Mouse (Mus musculus) liver, embryonic 14.5 days (tissue): ENCODE results near the gene Fam13a. TPM values are rescaled to one million over a fixed set of nuclear protein-coding genes. Genes with fewer than 3 reads are reported as not detected.

Experiments
- ATAC-seq: fragments of 200-750 bp; cut with Nextera tagmentation; 2 replicates; pipeline ENCODE4 v1.8.0; 2017; ENCODE audit warnings: moderate number of reproducible peaks, mild to moderate bottlenecking, moderate library complexity; ENCODE audit not compliant: insufficient read depth
- DNase-seq, 3 experiments: peaks; one replicate each; pipeline ENCODE4 v3.0.0-alpha.2; 2012 to 2013; ENCODE audit warnings: low read depth in 3 of 3, low spot score in 3 of 3
- H3K27ac ChIP-seq: fragments of 300-500 bp; sonication (generic); 2 replicates; pipeline ENCODE4 v1.5.1; 2014; ENCODE audit warnings: moderate library complexity, mild to moderate bottlenecking, control low read depth, inconsistent platforms
- H3K27me3 ChIP-seq: fragments of 300-500 bp; sonication (generic); 2 replicates; pipeline ENCODE4 v1.6.1; 2014; ENCODE audit warnings: mild to moderate bottlenecking, low read length, moderate library complexity; ENCODE audit not compliant: control insufficient read depth, insufficient read depth
- H3K36me3 ChIP-seq: fragments of 300-500 bp; sonication (generic); replicated peaks from 2 replicates; pipeline ENCODE4 v1.6.1; 2014; ENCODE audit warnings: low read depth; ENCODE audit not compliant: control insufficient read depth, insufficient read depth
- H3K4me1 ChIP-seq, 2 experiments: fragments of 200-500 bp in 1 of 2; fragments of 300-500 bp in 1 of 2; sonication (generic) in 1 of 2; replicated peaks; 2 replicates each; pipeline ENCODE4 v1.6.1; 2012 to 2014; ENCODE audit warnings: antibody characterized with exemption in 1 of 2, inconsistent platforms in 1 of 2, low read length in 1 of 2; ENCODE audit not compliant: control insufficient read depth in 2 of 2, insufficient read depth in 2 of 2
- H3K4me2 ChIP-seq: fragments of 300-500 bp; sonication (generic); 2 replicates; pipeline ENCODE4 v1.6.1; 2014; ENCODE audit warnings: low read depth, mild to moderate bottlenecking, control low read depth, moderate library complexity
- H3K4me3 ChIP-seq, 2 experiments: fragments of 200-500 bp in 1 of 2; fragments of 300-500 bp in 1 of 2; sonication (generic) in 1 of 2; 2 replicates each; pipeline ENCODE4 v1.5.1; 2012 to 2014; ENCODE audit warnings: low read depth in 2 of 2, low read length in 2 of 2, mild to moderate bottlenecking in 2 of 2, control low read depth in 1 of 2, inconsistent platforms in 1 of 2, moderate library complexity in 1 of 2; ENCODE audit not compliant: insufficient read depth in 1 of 2
- H3K9ac ChIP-seq: fragments of 300-500 bp; sonication (generic); replicated peaks from 2 replicates; pipeline ENCODE4 v1.6.1; 2014; ENCODE audit warnings: mild to moderate bottlenecking, control low read depth, moderate library complexity
- H3K9me3 ChIP-seq: fragments of 300-500 bp; sonication (generic); 2 replicates; pipeline ENCODE4 v1.6.1; 2016; ENCODE audit warnings: low read length, mixed read lengths; ENCODE audit not compliant: control insufficient read depth
- CTCF ChIP-seq: IDR thresholded peaks from 2 replicates; pipeline ENCODE4 v1.5.1; 2016; ENCODE audit warnings: antibody characterized with exemption, low read depth, control low read depth
- EP300 ChIP-seq: IDR thresholded peaks from 2 replicates; pipeline ENCODE4 v1.6.1; 2016; ENCODE audit warnings: antibody characterized with exemption, low read depth
- WGBS: fragments of 180-500 bp; shearing (Covaris S2); extraction: QIAGEN DNeasy Blood & Tissue Kit; methylation state at CpG from one replicate; pipeline ENCODE4 v1.1.7; 2014; ENCODE audit not compliant: insufficient replicate concordance; 5-methylcytosine and 5-hydroxymethylcytosine counted together
- polyA plus RNA-seq, 2 experiments: library from polyadenylated mRNA; depleted of rRNA in 1 of 2; stranded (reverse) in 1 of 2; unstranded in 1 of 2; fragments of >200 nt; fragmentation: Nextera tagmentation in 1 of 2; extraction: Ambion mirVana in 1 of 2; gene quantifications; 2 replicates each; pipeline versions ENCODE4 v1.2.1 to v1.2.3; 2012 to 2014

Gene Fam13a
- polyA plus RNA-seq, 2 experiments: 0.32 to 0.77 TPM

- 52% methylated on average over 3 of the region's 3 CpGs for WGBS
- Histone ChIP-seq H3K36me3 (no peaks in the 10 kb centered on the region), H3K27ac (no peak overlapping the region), H3K4me1 (0 out of 4 replicates have a peak, but pooled peaks cover 0 to 3% of the 10 kb centered on the region in 2 experiments), H3K9me3 (no peaks in the 10 kb centered on the region), H3K4me2 (no peak overlapping the region), H3K4me3 (no peak overlapping the region), H3K9ac (no peak overlapping the region), H3K27me3 (no peaks in the 10 kb centered on the region)
- TF ChIP-seq EP300 (no peak), CTCF (no peak)
- ATAC-seq (no peak), DNase-seq (no peak)
These were observed 56.1 kb downstream of the Fam13a start for GRCm38 (mm10) chr6:58968272-58968671.

GRCm38 (mm10) chr6:58965071-58965831 is 59.1 kb downstream of the Fam13a start:
- no peak overlapping the region for H3K4me3 ChIP-seq
- H3K27ac ChIP-seq: no peak overlapping the region
- DNase-seq (no peak), ATAC-seq (no peak)
- no peak overlapping the region for H3K4me2 ChIP-seq
- WGBS: 30% methylated on average over 12 of the region's 12 CpGs
- H3K36me3 ChIP-seq: no peaks in the 10 kb centered on the region
- H3K9ac ChIP-seq: no peak overlapping the region
- 0 out of 4 replicates have a peak, but pooled peaks cover 0 to 3% of the 10 kb centered on the region in 2 experiments for H3K4me1 ChIP-seq
- no peak for TF ChIP-seq EP300
- no peak for TF ChIP-seq CTCF
- H3K9me3 ChIP-seq: no peaks in the 10 kb centered on the region
- H3K27me3 ChIP-seq: no peaks in the 10 kb centered on the region

GRCm38 (mm10) chr6:58964565-58964964 is 59.8 kb downstream of the Fam13a start:
- no peaks in the 10 kb centered on the region for H3K36me3 ChIP-seq
- H3K27ac ChIP-seq: no peak overlapping the region
- DNase-seq (no peak), ATAC-seq (no peak)
- H3K9ac ChIP-seq: no peak overlapping the region
- no peak overlapping the region for H3K4me3 ChIP-seq
- no peaks in the 10 kb centered on the region for H3K9me3 ChIP-seq
- no peaks in the 10 kb centered on the region for H3K27me3 ChIP-seq
- H3K4me2 ChIP-seq: no peak overlapping the region
- TF ChIP-seq EP300 (no peak), CTCF (no peak)
- 0 out of 4 replicates have a peak, but pooled peaks cover 0 to 3% of the 10 kb centered on the region in 2 experiments for H3K4me1 ChIP-seq

- Histone ChIP-seq H3K36me3 (no peaks in the 10 kb centered on the region), H3K27me3 (no peaks in the 10 kb centered on the region), H3K9me3 (no peaks in the 10 kb centered on the region), H3K9ac (no peak overlapping the region), H3K27ac (no peak overlapping the region), H3K4me2 (no peak overlapping the region), H3K4me1 (0 out of 4 replicates have a peak, but pooled peaks cover 0 to 3% of the 10 kb centered on the region in 2 experiments), H3K4me3 (no peak overlapping the region)
- ATAC-seq (no peak), DNase-seq (no peak)
- TF ChIP-seq EP300: no peak
- TF ChIP-seq CTCF: no peak
- 69% methylated on average over 2 of the region's 2 CpGs for WGBS
These were observed 60.3 kb downstream of the Fam13a start for GRCm38 (mm10) chr6:58964091-58964490.

- DNase-seq (no peak), ATAC-seq (no peak)
- Histone ChIP-seq H3K4me2 (no peak overlapping the region), H3K9ac (no peak overlapping the region), H3K4me1 (0 out of 4 replicates have a peak, but pooled peaks cover 0 to 3% of the 10 kb centered on the region in 2 experiments), H3K36me3 (no peaks in the 10 kb centered on the region), H3K27ac (no peak overlapping the region), H3K9me3 (no peaks in the 10 kb centered on the region), H3K4me3 (no peak overlapping the region), H3K27me3 (no peaks in the 10 kb centered on the region)
- no peak for TF ChIP-seq CTCF
- no peak for TF ChIP-seq EP300
- 64% methylated on average over 5 of the region's 5 CpGs for WGBS
These were observed 61.7 kb downstream of the Fam13a start for GRCm38 (mm10) chr6:58962691-58963090.
